Mouse (Mus musculus) MEL (cell line): ENCODE data around the gene Rhoq. TPM values are rescaled to one million over a fixed set of nuclear protein-coding genes. Genes with fewer than 3 reads are reported as not detected.
A peak's percentile ranks its signal among the peaks of the same experiment; 100 is the strongest.

Source experiments
- DNase-seq: peaks from one replicate; pipeline ENCODE4 v3.0.0; 2011; ENCODE audit warnings: low read depth, low spot score
- H3K27ac ChIP-seq: 2 replicates; pipeline ENCODE4 v1.5.1; 2012; ENCODE audit warnings: low read depth, mild to moderate bottlenecking, control low read depth, low read length, moderate library complexity; ENCODE audit not compliant: control insufficient read depth
- H3K27me3 ChIP-seq, 2 experiments: fragments of 150-350 bp in 1 of 2; sonication (generic) in 1 of 2; 2 replicates each; pipeline ENCODE4 v1.6.1; 2012; ENCODE audit warnings: low read length in 2 of 2, mild to moderate bottlenecking in 2 of 2, improper control_type of control experiment in 1 of 2, moderate library complexity in 1 of 2; ENCODE audit not compliant: insufficient read depth in 2 of 2, control insufficient read depth in 1 of 2
- H3K36me3 ChIP-seq, 2 experiments: 2 replicates each; pipeline ENCODE4 v1.6.1; 2012 to 2014; ENCODE audit warnings: low read length in 2 of 2, improper control_type of control experiment in 1 of 2, inconsistent platforms in 1 of 2, mild to moderate bottlenecking in 1 of 2; ENCODE audit not compliant: insufficient read depth in 2 of 2, control insufficient read depth in 1 of 2
- H3K4me1 ChIP-seq, 2 experiments: fragments of 150-350 bp in 1 of 2; sonication (generic) in 1 of 2; 2 replicates each; pipeline ENCODE4 v1.6.1; 2012; ENCODE audit warnings: low read length in 2 of 2, improper control_type of control experiment in 1 of 2, mild to moderate bottlenecking in 1 of 2; ENCODE audit not compliant: insufficient read depth in 2 of 2, control insufficient read depth in 1 of 2
- H3K4me3 ChIP-seq, 2 experiments: fragments of 150-350 bp in 1 of 2; sonication (generic) in 1 of 2; 2 replicates each; pipeline ENCODE4 v1.5.1; 2012; ENCODE audit warnings: low read depth in 2 of 2, low read length in 2 of 2, mild to moderate bottlenecking in 2 of 2, moderate library complexity in 2 of 2, control low read depth in 1 of 2, improper control_type of control experiment in 1 of 2; ENCODE audit not compliant: control insufficient read depth in 1 of 2, insufficient read depth in 1 of 2
- H3K79me2 ChIP-seq: 2 replicates; pipeline ENCODE4 v1.6.1; 2012; ENCODE audit warnings: mild to moderate bottlenecking, low read length, moderate library complexity; ENCODE audit not compliant: control insufficient read depth, poor library complexity, insufficient read depth
- H3K9ac ChIP-seq: 2 replicates; pipeline ENCODE4 v1.6.1; 2012; ENCODE audit warnings: low read depth, mild to moderate bottlenecking, control low read depth, low read length, moderate library complexity; ENCODE audit not compliant: control insufficient read depth, poor library complexity, severe bottlenecking
- H3K9me3 ChIP-seq: fragments of 150-350 bp; sonication (generic); replicated peaks from 2 replicates; pipeline ENCODE4 v1.6.1; 2012; ENCODE audit warnings: mild to moderate bottlenecking, low read length, improper control_type of control experiment, moderate library complexity; ENCODE audit not compliant: insufficient read depth
- CHD1 ChIP-seq: IDR thresholded peaks from 2 replicates; pipeline ENCODE4 v1.6.1; 2012; ENCODE audit warnings: low read depth, mild to moderate bottlenecking, inconsistent platforms, low read length, improper control_type of control experiment
- CHD2 ChIP-seq: IDR thresholded peaks from 2 replicates; pipeline ENCODE4 v1.6.1; 2011; ENCODE audit warnings: low read length, improper control_type of control experiment
- E2F4 ChIP-seq: IDR thresholded peaks from 2 replicates; pipeline ENCODE4 v1.6.1; 2011; ENCODE audit warnings: low read depth, low read length, improper control_type of control experiment, borderline replicate concordance
- ELF1 ChIP-seq: IDR thresholded peaks from 2 replicates; pipeline ENCODE4 v1.6.1; 2014; ENCODE audit warnings: low read depth, mild to moderate bottlenecking, inconsistent platforms, low read length, improper control_type of control experiment, moderate library complexity
- EP300 ChIP-seq, 2 experiments: IDR thresholded peaks; 2 replicates each; pipeline ENCODE4 v1.6.1; 2011; ENCODE audit warnings: improper control_type of control experiment in 2 of 2, low read length in 2 of 2, low read depth in 1 of 2, mild to moderate bottlenecking in 1 of 2
- ETS1 ChIP-seq: IDR thresholded peaks from 2 replicates; pipeline ENCODE4 v1.6.1; 2012; ENCODE audit warnings: low read depth, mild to moderate bottlenecking, inconsistent platforms, low read length, improper control_type of control experiment, moderate library complexity
- GABPA ChIP-seq: IDR thresholded peaks from 2 replicates; pipeline ENCODE4 v1.6.1; 2012; ENCODE audit warnings: low read depth, mild to moderate bottlenecking, inconsistent platforms, low read length, improper control_type of control experiment, moderate library complexity
- GATA1 ChIP-seq: IDR thresholded peaks from 2 replicates; pipeline ENCODE4 v1.6.1; 2011; ENCODE audit warnings: low read depth, low read length, improper control_type of control experiment
- HCFC1 ChIP-seq: IDR thresholded peaks from 2 replicates; pipeline ENCODE4 v1.6.1; 2012; ENCODE audit warnings: low read depth, mild to moderate bottlenecking, inconsistent platforms, low read length, improper control_type of control experiment, moderate library complexity
- JUND ChIP-seq: IDR thresholded peaks from 2 replicates; pipeline ENCODE4 v1.6.1; 2011; ENCODE audit warnings: low read depth, mild to moderate bottlenecking, improper control_type of control experiment, low read length
- KAT2A ChIP-seq: conservative IDR thresholded peaks from 2 replicates; pipeline ENCODE4 v1.6.1; 2012; ENCODE audit warnings: low read depth, low read length, improper control_type of control experiment, inconsistent platforms
- MAZ ChIP-seq: IDR thresholded peaks from 2 replicates; pipeline ENCODE4 v1.6.1; 2012; ENCODE audit warnings: low read depth, mild to moderate bottlenecking, inconsistent platforms, low read length, improper control_type of control experiment
- MYB ChIP-seq: IDR thresholded peaks from 2 replicates; pipeline ENCODE4 v1.6.1; 2011; ENCODE audit warnings: mild to moderate bottlenecking, low read depth, low read length, improper control_type of control experiment
- MYC ChIP-seq: IDR thresholded peaks from 2 replicates; pipeline ENCODE4 v1.6.1; 2011; ENCODE audit warnings: low read depth, mild to moderate bottlenecking, low read length, improper control_type of control experiment, moderate library complexity
- NELFE ChIP-seq: IDR thresholded peaks from 2 replicates; pipeline ENCODE4 v1.6.1; 2011; ENCODE audit warnings: low read depth, low read length, improper control_type of control experiment
- NRF1 ChIP-seq: IDR thresholded peaks from 2 replicates; pipeline ENCODE4 v1.6.1; 2014; ENCODE audit warnings: low read depth, mild to moderate bottlenecking, inconsistent platforms, low read length, improper control_type of control experiment, moderate library complexity; ENCODE audit not compliant: poor library complexity, insufficient read depth, severe bottlenecking
- POLR2A ChIP-seq, 2 experiments: IDR thresholded peaks; 2 replicates each; pipeline ENCODE4 v1.6.1; 2011 to 2012; ENCODE audit warnings: low read length in 2 of 2, mild to moderate bottlenecking in 2 of 2, control low read depth in 1 of 2, improper control_type of control experiment in 1 of 2, low read depth in 1 of 2, moderate library complexity in 1 of 2; ENCODE audit not compliant: control insufficient read depth in 1 of 2, insufficient read depth in 1 of 2, poor library complexity in 1 of 2
- POLR2AphosphoS2 ChIP-seq: IDR thresholded peaks from 2 replicates; pipeline ENCODE4 v1.6.1; 2011; ENCODE audit warnings: low read length, improper control_type of control experiment
- POLR2AphosphoS5 ChIP-seq: IDR thresholded peaks from 2 replicates; pipeline ENCODE4 v1.6.1; 2012; ENCODE audit warnings: low read depth, borderline replicate concordance, mild to moderate bottlenecking, inconsistent platforms, low read length, moderate library complexity, mixed read lengths
- RAD21 ChIP-seq: IDR thresholded peaks from 2 replicates; pipeline ENCODE4 v1.6.1; 2011; ENCODE audit warnings: mild to moderate bottlenecking, low read depth, low read length, improper control_type of control experiment
- RCOR1 ChIP-seq: IDR thresholded peaks from 2 replicates; pipeline ENCODE4 v1.6.1; 2012; ENCODE audit warnings: low read depth, mild to moderate bottlenecking, inconsistent platforms, low read length, improper control_type of control experiment
- TAL1 ChIP-seq: IDR thresholded peaks from 2 replicates; pipeline ENCODE4 v1.6.1; 2012; ENCODE audit warnings: mild to moderate bottlenecking, inconsistent platforms, low read length, moderate library complexity, mixed read lengths
- TCF12 ChIP-seq: IDR thresholded peaks from 2 replicates; pipeline ENCODE4 v1.6.1; 2014; ENCODE audit warnings: low read depth, mild to moderate bottlenecking, inconsistent platforms, low read length, improper control_type of control experiment, moderate library complexity
- UBTF ChIP-seq: IDR thresholded peaks from 2 replicates; pipeline ENCODE4 v1.6.1; 2012; ENCODE audit warnings: low read depth, mild to moderate bottlenecking, inconsistent platforms, low read length, improper control_type of control experiment, moderate library complexity, borderline replicate concordance; ENCODE audit not compliant: insufficient read depth
- USF1 ChIP-seq: IDR thresholded peaks from 2 replicates; pipeline ENCODE4 v1.6.1; 2014; ENCODE audit warnings: low read depth, mild to moderate bottlenecking, inconsistent platforms, low read length, improper control_type of control experiment, moderate library complexity
- USF2 ChIP-seq, 2 experiments: IDR thresholded peaks; 2 replicates each; pipeline ENCODE4 v1.6.1; 2011 to 2012; ENCODE audit warnings: improper control_type of control experiment in 2 of 2, low read length in 2 of 2, borderline replicate concordance in 1 of 2, inconsistent platforms in 1 of 2, low read depth in 1 of 2, mild to moderate bottlenecking in 1 of 2; ENCODE audit not compliant: insufficient read depth in 1 of 2
- ZKSCAN1 ChIP-seq: IDR thresholded peaks from 2 replicates; pipeline ENCODE4 v1.6.1; 2012; ENCODE audit warnings: low read depth, mild to moderate bottlenecking, inconsistent platforms, low read length, improper control_type of control experiment, moderate library complexity
- ZMIZ1 ChIP-seq: IDR thresholded peaks from 2 replicates; pipeline ENCODE4 v1.6.1; 2012; ENCODE audit warnings: low read depth, mild to moderate bottlenecking, inconsistent platforms, low read length, improper control_type of control experiment, moderate library complexity
- ZNF384 ChIP-seq: IDR thresholded peaks from 2 replicates; pipeline ENCODE4 v1.6.1; 2012; ENCODE audit warnings: low read depth, mild to moderate bottlenecking, inconsistent platforms, low read length, improper control_type of control experiment
- polyA plus RNA-seq, 2 experiments: library from polyadenylated mRNA; stranded (reverse) in 1 of 2; unstranded in 1 of 2; fragments of >175 nt in 1 of 2; fragments of >200 nt in 1 of 2; gene quantifications; 2 replicates each; pipeline versions ENCODE4 v1.2.1 to v1.2.4; 2012; ENCODE audit warnings: low replicate concordance in 2 of 2, low read depth in 1 of 2; ENCODE audit not compliant: insufficient read length in 2 of 2, insufficient read depth in 1 of 2, missing spikeins in 1 of 2
- total RNA-seq: library from RNA; depleted of rRNA; stranded (reverse); fragments of 300-350 nt; gene quantifications from 2 replicates; pipeline ENCODE4 v1.2.3, GENCODE M21; 2012

The Rhoq gene
- total and polyA plus RNA-seq, 3 experiments: 3.1 to 34.9 (median 9.4) TPM

DNA sequence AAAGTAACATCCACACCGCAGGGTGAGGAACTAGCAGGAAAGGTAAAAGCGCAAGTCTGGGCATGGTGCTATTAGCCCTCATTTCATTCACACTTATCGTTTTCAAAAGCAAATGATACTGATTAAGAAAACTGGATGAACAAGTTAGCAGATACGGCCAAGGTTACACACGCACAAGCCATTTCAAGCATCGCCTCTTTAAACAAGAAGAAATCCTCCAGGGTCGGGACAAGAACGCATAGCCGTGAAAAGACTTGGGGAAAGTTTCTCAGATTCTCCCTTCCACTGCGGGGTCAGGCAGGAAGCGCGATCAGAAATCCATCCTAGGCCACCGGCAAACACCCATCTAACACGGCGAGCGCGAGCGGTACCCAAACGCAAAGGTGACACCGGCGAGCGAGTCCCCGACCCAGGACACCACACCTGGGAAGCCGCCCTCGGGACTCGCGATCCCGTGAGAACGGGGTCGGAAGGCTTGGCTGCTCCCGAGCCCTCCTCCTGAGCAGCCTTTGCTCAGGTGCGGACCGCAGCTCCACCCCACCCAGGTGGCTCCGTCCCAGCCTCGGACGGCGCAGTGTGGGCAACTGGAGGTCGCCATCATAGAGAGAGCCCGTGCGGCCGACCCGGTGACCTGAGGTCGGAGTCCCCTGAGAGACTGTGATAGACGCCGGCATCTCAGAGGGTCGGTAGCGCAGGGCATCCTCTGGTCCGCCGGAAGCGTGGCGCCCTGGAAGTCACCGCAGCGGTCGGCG lies 61.8 kb downstream of the Rhoq start:
- Histone ChIP-seq H3K4me1 (peaks cover 0 to 4% of the 10 kb centered on the region in 2 experiments; a peak in 3 of 4 replicates), H3K79me2 (peaks cover 3% of the 10 kb centered on the region), H3K27me3 (no peaks in the 10 kb centered on the region), H3K9ac (peak overlapping the region; percentile 63), H3K9me3 (no peaks in the 10 kb centered on the region), H3K36me3 (peaks cover 3 to 9% of the 10 kb centered on the region in 2 experiments; a peak in 2 of 4 replicates), H3K4me3 (peak overlapping the region; percentile 75 to 83), H3K27ac (no peak overlapping the region)
- TF ChIP-seq ELF1 (no peak), ZKSCAN1 (no peak), HCFC1 (no peak), UBTF (no peak), EP300 (IDR thresholded peaks at IDR 0.05; ENCODE audit: low read depth in 1 of 2, low read length in 2 of 2) (no peak), POLR2AphosphoS5 (no peak), GATA1 (no peak), MYB (no peak), CHD2 (no peak), TCF12 (no peak), RCOR1 (no peak), TAL1 (no peak), ZNF384 (no peak), GABPA (no peak)
- DNase-seq: no peak

DNA sequence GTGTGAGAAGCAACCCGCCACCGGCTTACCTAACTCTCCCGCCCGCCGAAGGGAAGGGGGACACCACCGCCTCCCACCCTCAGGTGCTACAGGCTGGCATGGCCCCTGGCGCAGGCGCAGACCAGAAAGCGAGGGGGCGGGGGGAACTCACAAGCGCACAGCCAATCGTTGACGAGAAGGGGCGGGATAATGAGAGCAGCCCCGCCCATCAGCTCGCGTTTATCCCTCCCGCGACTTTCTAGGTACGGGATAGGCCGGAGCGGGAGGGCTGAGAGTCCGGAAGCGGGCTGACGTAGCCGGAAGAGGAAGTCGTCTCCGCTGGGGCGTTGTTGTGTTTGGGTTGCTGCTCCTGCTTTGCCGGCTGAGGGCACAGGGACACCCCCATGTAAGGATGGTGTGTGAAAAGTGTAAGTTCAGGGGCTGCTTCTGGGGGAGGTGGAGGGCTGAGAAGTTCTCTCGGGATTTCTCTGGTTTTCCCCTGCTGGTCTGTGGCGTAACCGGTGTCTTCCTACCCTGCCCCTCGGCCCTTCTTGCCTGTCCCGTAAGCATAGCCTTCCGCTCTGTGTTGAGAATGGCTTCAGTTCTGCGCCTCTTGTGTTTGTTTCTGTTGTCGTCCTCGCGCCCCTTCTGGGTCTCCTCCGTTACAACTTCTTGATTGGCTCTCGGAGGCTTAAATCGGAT lies 62.5 kb downstream of the Rhoq start, which contains the start of the genes Pigf and Cript:
Gene Pigf, minus strand, starts transcription at position 138 of the 681 bp plus-strand sequence.
Gene Cript, plus strand, starts transcription at position 282 of the 681 bp plus-strand sequence.
- Histone ChIP-seq H3K9me3 (no peaks in the 10 kb centered on the region), H3K36me3 (peaks cover 3 to 9% of the 10 kb centered on the region in 2 experiments; a peak in 2 of 4 replicates), H3K27ac (peak within 1 kb of the TSS; percentile 2; the same call in 1 of the 2 replicates), H3K27me3 (no peaks in the 10 kb centered on the region), H3K9ac (peak within 1 kb of the TSS; percentile 63), H3K4me3 (peak within 1 kb of the TSS; percentile 75 to 83), H3K4me1 (peaks cover 0 to 4% of the 10 kb centered on the region in 2 experiments; a peak in 3 of 4 replicates), H3K79me2 (peaks cover 3% of the 10 kb centered on the region)
- peak; percentile 98 for DNase-seq
- no peak; the same call in 1 of the 2 replicates for TF ChIP-seq CHD2
- peak in 1 of 2 experiments; percentile 81 for TF ChIP-seq POLR2A (IDR thresholded peaks at IDR 0.05; ENCODE audit: control insufficient read depth in 1 of 2, insufficient read depth in 1 of 2, low read depth in 1 of 2, low read length in 2 of 2, poor library complexity in 1 of 2)
- TF ChIP-seq NELFE: peak; percentile 86
- peak; percentile 87 for TF ChIP-seq NRF1
- no peak; the same call in 1 of the 2 replicates for TF ChIP-seq E2F4
- no peak for TF ChIP-seq JUND
- TF ChIP-seq KAT2A: peak; percentile 52; the same call in 1 of the 2 replicates
- TF ChIP-seq EP300 (IDR thresholded peaks at IDR 0.05; ENCODE audit: low read depth in 1 of 2, low read length in 2 of 2): no peak
- TF ChIP-seq GABPA: no peak
- 0 out of 2 replicates have a peak, but pooled peaks have one; percentile 14 for TF ChIP-seq ETS1
- TF ChIP-seq ZMIZ1: peak; percentile 58; the same call in 1 of the 2 replicates
- TF ChIP-seq CHD1: no peak
- TF ChIP-seq MYC: peak; percentile 50; the same call in 1 of the 2 replicates
- TF ChIP-seq POLR2AphosphoS2: peak; percentile 89
- TF ChIP-seq ZKSCAN1: no peak
- no peak for TF ChIP-seq USF1
- no peak for TF ChIP-seq RAD21
- TF ChIP-seq MAZ: peak; percentile 83
- TF ChIP-seq USF2 (IDR thresholded peaks at IDR 0.05; ENCODE audit: borderline replicate concordance in 1 of 2, insufficient read depth in 1 of 2, low read depth in 1 of 2, low read length in 2 of 2): no peak
